Mouse (Mus musculus) forebrain, embryonic 11.5 days (tissue): Measurements from ENCODE around the gene Slc5a1. TPM values are rescaled to one million over a fixed set of nuclear protein-coding genes. Genes with fewer than 3 reads are reported as not detected.

Source experiments
- ATAC-seq: fragments of 200-750 bp; cut with Nextera tagmentation; replicated peaks from 2 replicates; pipeline ENCODE4 v1.8.0; 2017; ENCODE audit warnings: moderate TSS enrichment; ENCODE audit not compliant: low FRiP score
- DNase-seq: peaks from one replicate; pipeline ENCODE4 v3.0.0-alpha.2; 2017; ENCODE audit warnings: low spot score
- H3K27ac ChIP-seq: fragments of 300-500 bp; sonication (generic); 2 replicates; pipeline ENCODE4 v1.5.1; 2014; ENCODE audit warnings: low read depth, low read length
- H3K27me3 ChIP-seq: fragments of 300-500 bp; sonication (generic); 2 replicates; pipeline ENCODE4 v1.6.1; 2014; ENCODE audit warnings: mild to moderate bottlenecking, low read length, mixed read lengths; ENCODE audit not compliant: control insufficient read depth, insufficient read depth
- H3K36me3 ChIP-seq: fragments of 300-500 bp; sonication (generic); 2 replicates; pipeline ENCODE4 v1.6.1; 2014; ENCODE audit warnings: mild to moderate bottlenecking, low read length, moderate library complexity, mixed read lengths; ENCODE audit not compliant: control insufficient read depth, insufficient read depth
- H3K4me1 ChIP-seq: fragments of 300-500 bp; sonication (generic); replicated peaks from 2 replicates; pipeline ENCODE4 v1.6.1; 2014; ENCODE audit warnings: low read length, mixed read lengths; ENCODE audit not compliant: control insufficient read depth, insufficient read depth
- H3K4me2 ChIP-seq: fragments of 300-500 bp; sonication (generic); 2 replicates; pipeline ENCODE4 v1.6.1; 2014; ENCODE audit warnings: low read depth, mild to moderate bottlenecking, low read length, moderate library complexity, mixed read lengths; ENCODE audit not compliant: severe bottlenecking
- H3K4me3 ChIP-seq: fragments of 300-500 bp; sonication (generic); 2 replicates; pipeline ENCODE4 v1.5.1; 2014; ENCODE audit warnings: low read depth, low read length
- H3K9ac ChIP-seq: fragments of 300-500 bp; sonication (generic); 2 replicates; pipeline ENCODE4 v1.6.1; 2014; ENCODE audit warnings: low read length
- H3K9me3 ChIP-seq: fragments of 300-500 bp; sonication (generic); 2 replicates; pipeline ENCODE4 v1.6.1; 2016; ENCODE audit warnings: low read length, mixed read lengths; ENCODE audit not compliant: control insufficient read depth
- WGBS: fragments of 180-500 bp; shearing (Covaris S2); extraction: QIAGEN DNeasy Blood & Tissue Kit; methylation state at CpG from one replicate; pipeline ENCODE4 v1.1.7; 2014; 5-methylcytosine and 5-hydroxymethylcytosine counted together
- polyA plus RNA-seq: library from polyadenylated mRNA; unstranded; fragments of >200 nt; fragmentation: Nextera tagmentation; extraction: Ambion mirVana; gene quantifications from 2 replicates; pipeline ENCODE4 v1.2.1, GENCODE M21; 2014

Gene Slc5a1
- not detected in 2 replicates for polyA plus RNA-seq

GRCm38 (mm10) chr5:33104025-33104481 is at the start of gene Slc5a1:
Slc5a1 (plus strand) TSS chr5:33104219.
- ATAC-seq: no peak
- no peak for DNase-seq
- 15% methylated on average over 25 of the region's 25 CpGs for WGBS
- Histone ChIP-seq H3K36me3 (no peaks in the 10 kb centered on the region), H3K4me1 (no peaks in the 10 kb centered on the region; the same call in 1 of the 2 replicates), H3K27me3 (peaks cover 18% of the 10 kb centered on the region), H3K4me3 (no peak within 1 kb of the TSS), H3K27ac (no peak within 1 kb of the TSS), H3K9ac (no peak within 1 kb of the TSS), H3K4me2 (no peak within 1 kb of the TSS), H3K9me3 (no peaks in the 10 kb centered on the region)

- ATAC-seq (no peak), DNase-seq (no peak)
- Histone ChIP-seq H3K27ac (no peak overlapping the region), H3K4me3 (no peak overlapping the region), H3K36me3 (no peaks in the 10 kb centered on the region), H3K4me1 (no peaks in the 10 kb centered on the region), H3K4me2 (no peak overlapping the region), H3K9me3 (no peaks in the 10 kb centered on the region), H3K9ac (no peak overlapping the region), H3K27me3 (no peaks in the 10 kb centered on the region)
- 86% methylated on average over 10 of the region's 10 CpGs for WGBS
Measured at GRCm38 (mm10) chr5:33056126-33056765, 47.8 kb upstream of the Slc5a1 start.

- ATAC-seq: no peak
- Histone ChIP-seq H3K9me3 (no peaks in the 10 kb centered on the region), H3K27me3 (no peaks in the 10 kb centered on the region), H3K4me2 (no peak overlapping the region), H3K27ac (no peak overlapping the region), H3K36me3 (no peaks in the 10 kb centered on the region), H3K4me3 (no peak overlapping the region), H3K4me1 (no peaks in the 10 kb centered on the region), H3K9ac (no peak overlapping the region)
- no peak for DNase-seq
Measured at GRCm38 (mm10) chr5:33070071-33070470, 33.9 kb upstream of the Slc5a1 start.

GRCm38 (mm10) chr5:33076490-33077191 is 27.4 kb upstream of the Slc5a1 start:
- no peak overlapping the region for H3K4me3 ChIP-seq
- no peak for ATAC-seq
- WGBS: 89% methylated on average over 6 of the region's 6 CpGs

GRCm38 (mm10) chr5:33082896-33083295 is 21.1 kb upstream of the Slc5a1 start:
- no peak for DNase-seq
- no peak overlapping the region for H3K4me3 ChIP-seq
- no peak for ATAC-seq
- no peak overlapping the region for H3K4me2 ChIP-seq
- no peak overlapping the region for H3K9ac ChIP-seq
- no peaks in the 10 kb centered on the region for H3K36me3 ChIP-seq
- WGBS: 90% methylated on average over 1 of the region's 1 CpGs
- H3K27me3 ChIP-seq: no peaks in the 10 kb centered on the region
- no peaks in the 10 kb centered on the region for H3K9me3 ChIP-seq
- H3K4me1 ChIP-seq: no peaks in the 10 kb centered on the region
- no peak overlapping the region for H3K27ac ChIP-seq

More at GRCm38 (mm10) chr5:33076490-33077191, 27.4 kb upstream of the Slc5a1 start:
- Histone ChIP-seq H3K27ac (no peak overlapping the region), H3K4me2 (no peak overlapping the region), H3K4me1 (no peaks in the 10 kb centered on the region), H3K36me3 (no peaks in the 10 kb centered on the region), H3K9me3 (no peaks in the 10 kb centered on the region), H3K9ac (no peak overlapping the region), H3K27me3 (no peaks in the 10 kb centered on the region)
- no peak for DNase-seq

GRCm38 (mm10) chr5:33084599-33084998 is 19.4 kb upstream of the Slc5a1 start:
- no peaks in the 10 kb centered on the region for H3K9me3 ChIP-seq
- WGBS: 88% methylated on average over 5 of the region's 5 CpGs

GRCm38 (mm10) chr5:33091342-33091741 is 12.7 kb upstream of the Slc5a1 start:
- Histone ChIP-seq H3K36me3 (no peaks in the 10 kb centered on the region), H3K4me3 (no peak overlapping the region), H3K27ac (no peak overlapping the region), H3K27me3 (no peaks in the 10 kb centered on the region), H3K9ac (no peak overlapping the region), H3K4me2 (no peak overlapping the region), H3K4me1 (no peaks in the 10 kb centered on the region), H3K9me3 (no peaks in the 10 kb centered on the region)
- ATAC-seq (no peak), DNase-seq (no peak)
- WGBS: 86% methylated on average over 6 of the region's 6 CpGs

More at GRCm38 (mm10) chr5:33084599-33084998, 19.4 kb upstream of the Slc5a1 start:
- no peak overlapping the region for H3K4me3 ChIP-seq
- DNase-seq: no peak
- H3K4me2 ChIP-seq: no peak overlapping the region
- H3K36me3 ChIP-seq: no peaks in the 10 kb centered on the region
- ATAC-seq: no peak
- H3K4me1 ChIP-seq: no peaks in the 10 kb centered on the region
- H3K9ac ChIP-seq: no peak overlapping the region
- H3K27ac ChIP-seq: no peak overlapping the region
- H3K27me3 ChIP-seq: no peaks in the 10 kb centered on the region

GRCm38 (mm10) chr5:33095315-33095714 is 8.7 kb upstream of the Slc5a1 start:
- no peaks in the 10 kb centered on the region for H3K27me3 ChIP-seq
- no peak overlapping the region for H3K4me3 ChIP-seq
- no peaks in the 10 kb centered on the region for H3K36me3 ChIP-seq
- H3K27ac ChIP-seq: no peak overlapping the region
- ATAC-seq: no peak
- no peak overlapping the region for H3K4me2 ChIP-seq
- DNase-seq: no peak
- H3K4me1 ChIP-seq: no peaks in the 10 kb centered on the region
- H3K9me3 ChIP-seq: no peaks in the 10 kb centered on the region
- WGBS: 91% methylated on average over 4 of the region's 4 CpGs
- no peak overlapping the region for H3K9ac ChIP-seq
